Mouse (Mus musculus) Muller cell, postnatal 12 days (primary cell): ENCODE measurements around the gene Psma5.
"Not testable (repeated sequence)": the region's sequence is repeated elsewhere in the genome, so short reads cannot be mapped to it uniquely, and the experiment has no call there.

Experiments
- DNase-seq: peaks from one replicate; pipeline ENCODE4 v3.0.0-alpha.2; 2015; ENCODE audit errors: inconsistent ontology term

Psma5 gene

GRCm38 (mm10) chr3:108256719-108257637 lies at the start of gene Psma5:
Gene Psma5 (plus strand): TSS chr3:108256926.
- DNase-seq, result peak; percentile 97

GRCm38 (mm10) chr3:108209001-108209400 lies 47.7 kb upstream of the Psma5 start:
- no peak for DNase-seq

GRCm38 (mm10) chr3:108209536-108209935 lies 47.2 kb upstream of the Psma5 start:
- DNase-seq, result no peak

- DNase-seq, result peak; percentile 95
Measured at GRCm38 (mm10) chr3:108209946-108210770, 46.6 kb upstream of the Psma5 start.

GRCm38 (mm10) chr3:108210771-108211139 lies 46.0 kb upstream of the Psma5 start, which contains the start of gene Atxn7l2:
Gene Atxn7l2 (minus strand): TSS chr3:108210934.
- DNase-seq, result no peak

GRCm38 (mm10) chr3:108211845-108212244 lies 44.9 kb upstream of the Psma5 start:
- DNase-seq, result no peak

GRCm38 (mm10) chr3:108212406-108212805 lies 44.3 kb upstream of the Psma5 start:
- DNase-seq, result no peak

GRCm38 (mm10) chr3:108214734-108215133 lies 42.0 kb upstream of the Psma5 start:
- no peak for DNase-seq

GRCm38 (mm10) chr3:108220661-108221060 lies 36.1 kb upstream of the Psma5 start:
- no peak for DNase-seq

- no peak for DNase-seq
Measured at GRCm38 (mm10) chr3:108225711-108226557, 30.8 kb upstream of the Psma5 start.

GRCm38 (mm10) chr3:108226558-108227350 lies 30.0 kb upstream of the Psma5 start, which contains the start of gene Sypl2:
Gene Sypl2 (minus strand): TSS chr3:108226648.
- no peak for DNase-seq

GRCm38 (mm10) chr3:108227521-108227920 lies 29.2 kb upstream of the Psma5 start:
- DNase-seq, result no peak

GRCm38 (mm10) chr3:108231646-108232045 lies 25.1 kb upstream of the Psma5 start:
- no peak for DNase-seq

- not testable (repeated sequence) for DNase-seq
Measured at GRCm38 (mm10) chr3:108237474-108238102, 19.1 kb upstream of the Psma5 start.

- DNase-seq, result no peak
Measured at GRCm38 (mm10) chr3:108241243-108241839, 15.4 kb upstream of the Psma5 start.

- no peak for DNase-seq
Measured at GRCm38 (mm10) chr3:108246857-108247256, 9.9 kb upstream of the Psma5 start.

- DNase-seq, result peak; percentile 22
Measured at GRCm38 (mm10) chr3:108257831-108258500, 1.2 kb downstream of the Psma5 start.

GRCm38 (mm10) chr3:108259319-108259718 lies 2.6 kb downstream of the Psma5 start:
- peak; percentile 41 for DNase-seq

- DNase-seq, result not testable (repeated sequence)
Measured at GRCm38 (mm10) chr3:108279495-108279894, 22.8 kb downstream of the Psma5 start.
